Mouse (Mus musculus): ENCODE measurements around the gene Tnfrsf1a. TPM values are rescaled to one million over a fixed set of nuclear protein-coding genes. Genes with fewer than 3 reads are reported as not detected.

The Tnfrsf1a gene
- polyA plus RNA-seq (2014; fragmentation: Illumina TruSeq; extraction: RNeasy Lipid Tissue Mini Kit (QIAGEN cat#74804); ENCODE audit: low read depth, low replicate concordance), result 18.2 TPM

GRCm38 (mm10) chr6:125348721-125349574 is at the start of gene Tnfrsf1a:
TSS of gene Tnfrsf1a (plus strand) at chr6:125349362.

DNA sequence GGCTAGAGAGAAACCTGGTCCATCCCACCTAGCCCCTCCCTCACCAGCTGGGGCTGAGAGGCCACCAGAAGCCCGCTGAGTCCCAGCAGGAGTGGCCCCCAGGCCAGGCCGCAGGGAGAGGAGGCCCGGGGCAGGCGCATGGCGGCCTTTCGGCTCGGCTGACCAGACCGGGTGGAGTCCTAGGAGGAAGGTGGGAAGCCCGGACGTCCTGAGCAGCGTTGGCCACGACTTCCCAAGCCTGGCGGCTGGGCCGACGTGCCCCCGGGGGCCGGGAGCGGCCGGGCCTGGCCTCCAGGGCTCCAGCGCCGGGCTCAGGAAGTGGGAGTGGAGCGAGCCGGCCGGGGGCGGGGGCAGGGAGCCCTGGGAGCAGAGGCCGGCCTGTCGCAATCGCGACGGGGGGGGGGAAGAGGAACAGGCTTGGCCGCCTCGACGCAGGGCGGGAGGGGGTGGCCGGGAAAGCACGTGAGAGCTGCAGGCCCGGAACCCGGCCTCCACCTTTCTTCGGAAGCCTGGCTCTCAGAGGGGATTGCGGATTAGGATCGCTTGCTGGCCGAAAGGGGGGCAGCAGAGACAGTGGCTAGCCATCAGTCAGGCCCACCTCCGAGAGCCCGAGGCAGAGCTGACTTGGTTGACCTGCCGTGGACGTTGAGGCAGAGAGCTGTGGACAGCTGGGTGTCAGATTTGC is 35.5 kb upstream of the Tnfrsf1a start, which contains the start of gene Ltbr:
Ltbr (minus strand) TSS at position 340 of the 685 bp plus-strand sequence.

DNA sequence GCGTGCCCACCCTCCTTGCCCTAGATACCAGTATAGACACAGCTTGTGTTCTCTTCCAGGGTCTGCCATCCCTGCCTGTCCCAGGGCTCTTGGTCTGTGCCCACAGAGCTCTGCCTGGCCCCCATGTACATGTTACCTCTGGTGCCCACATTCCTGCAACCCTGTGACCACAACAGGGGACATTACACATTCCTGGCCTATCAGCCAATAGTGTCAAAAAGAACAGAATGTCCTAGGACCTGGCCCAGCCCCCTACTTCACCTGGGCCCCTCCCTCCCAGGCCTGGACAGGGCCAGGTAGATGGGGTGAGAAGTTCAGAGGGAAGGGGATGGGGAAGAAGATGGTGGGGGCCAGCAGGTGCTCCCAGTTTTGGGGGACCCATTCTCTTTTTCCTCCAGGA is 28.8 kb upstream of the Tnfrsf1a start, which contains the start of gene Scnn1a:
Scnn1a (plus strand) TSS at position 337 of the 400 bp plus-strand sequence.

DNA sequence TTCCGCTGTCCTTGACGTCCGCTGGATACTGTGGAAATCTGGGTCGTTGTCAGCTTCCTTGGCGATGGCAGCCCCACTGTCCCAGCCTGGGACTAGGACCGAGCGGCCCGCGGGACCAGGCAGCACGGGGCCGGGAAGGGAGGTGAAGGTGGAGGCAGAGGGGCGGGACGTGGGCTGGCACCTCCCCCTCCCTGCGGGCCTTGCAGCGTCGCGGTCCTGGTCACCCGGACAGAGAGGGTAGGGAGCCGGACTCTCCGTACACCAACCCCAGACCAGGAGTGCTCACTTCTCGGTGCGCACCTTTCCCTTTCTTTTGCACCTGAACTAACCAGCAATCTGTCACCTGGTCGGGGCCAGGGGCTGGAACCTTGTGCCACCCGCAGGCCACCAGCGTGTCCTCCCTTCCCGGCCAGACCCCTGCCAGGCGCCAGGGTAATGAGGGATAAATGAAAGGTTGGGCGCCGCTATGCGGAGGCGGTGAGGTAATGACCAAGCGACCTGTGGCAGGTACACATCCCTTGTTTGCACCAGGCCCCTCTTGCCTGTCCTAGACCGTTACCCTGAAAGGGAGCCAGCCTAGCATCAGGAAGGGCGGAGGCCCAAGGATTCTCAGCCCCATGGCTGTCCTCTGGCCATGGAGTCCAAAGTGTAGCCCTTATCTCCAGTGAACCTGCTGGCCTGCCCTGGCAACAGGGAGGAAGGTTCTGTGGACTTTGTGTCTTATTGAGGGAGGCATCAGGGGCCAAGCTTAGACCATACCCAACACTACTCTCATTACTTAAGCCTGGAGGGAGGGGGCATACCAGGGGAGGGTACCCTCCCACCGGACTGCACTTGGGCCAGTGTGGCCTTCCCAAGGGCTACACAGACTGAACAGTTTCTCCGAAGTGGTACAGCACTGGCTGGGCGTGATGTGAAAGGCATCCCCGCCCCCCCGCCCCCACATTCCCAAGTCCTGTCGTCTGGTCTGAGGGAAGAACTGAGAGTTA is 31.5 kb downstream of the Tnfrsf1a start, which contains the start of gene Plekhg6:
Plekhg6 (minus strand) TSS at position 422 of the 989 bp plus-strand sequence.

Other genes with a start within 250 kb of the Tnfrsf1a start
- gene Nop2, start 217.5 kb upstream of the Tnfrsf1a start, polyA plus RNA-seq (2014; fragmentation: Illumina TruSeq; extraction: RNeasy Lipid Tissue Mini Kit (QIAGEN cat#74804); ENCODE audit: low read depth, low replicate concordance), result 2.2 TPM
- 3.0 TPM for gene Iffo1, start 204.1 kb upstream of the Tnfrsf1a start, polyA plus RNA-seq (2014; fragmentation: Illumina TruSeq; extraction: RNeasy Lipid Tissue Mini Kit (QIAGEN cat#74804); ENCODE audit: low read depth, low replicate concordance)
- gene Gapdh, start 182.9 kb upstream of the Tnfrsf1a start, polyA plus RNA-seq (2014; fragmentation: Illumina TruSeq; extraction: RNeasy Lipid Tissue Mini Kit (QIAGEN cat#74804); ENCODE audit: low read depth, low replicate concordance), result 113 TPM
- gene Ncapd2, start 157.7 kb upstream of the Tnfrsf1a start, polyA plus RNA-seq (2014; fragmentation: Illumina TruSeq; extraction: RNeasy Lipid Tissue Mini Kit (QIAGEN cat#74804); ENCODE audit: low read depth, low replicate concordance), result 3.8 TPM
- 150 TPM for gene Mrpl51, start 157.6 kb upstream of the Tnfrsf1a start, polyA plus RNA-seq (2014; fragmentation: Illumina TruSeq; extraction: RNeasy Lipid Tissue Mini Kit (QIAGEN cat#74804); ENCODE audit: low read depth, low replicate concordance)
- 26.8 TPM for gene Vamp1, start 133.8 kb upstream of the Tnfrsf1a start, polyA plus RNA-seq (2014; fragmentation: Illumina TruSeq; extraction: RNeasy Lipid Tissue Mini Kit (QIAGEN cat#74804); ENCODE audit: low read depth, low replicate concordance)
- 2.8 TPM for gene Tapbpl, start 117.5 kb upstream of the Tnfrsf1a start, polyA plus RNA-seq (2014; fragmentation: Illumina TruSeq; extraction: RNeasy Lipid Tissue Mini Kit (QIAGEN cat#74804); ENCODE audit: low read depth, low replicate concordance)
- gene Cd27, start 112.4 kb upstream of the Tnfrsf1a start, polyA plus RNA-seq (2014; fragmentation: Illumina TruSeq; extraction: RNeasy Lipid Tissue Mini Kit (QIAGEN cat#74804); ENCODE audit: low read depth, low replicate concordance), result not detected
- not detected for gene Tuba3a, start 63.3 kb upstream of the Tnfrsf1a start, polyA plus RNA-seq (2014; fragmentation: Illumina TruSeq; extraction: RNeasy Lipid Tissue Mini Kit (QIAGEN cat#74804); ENCODE audit: low read depth, low replicate concordance)
- gene Ltbr, start 35.5 kb upstream of the Tnfrsf1a start, polyA plus RNA-seq (2014; fragmentation: Illumina TruSeq; extraction: RNeasy Lipid Tissue Mini Kit (QIAGEN cat#74804); ENCODE audit: low read depth, low replicate concordance), result 0.99 TPM
- 0.23 TPM for gene Scnn1a, start 28.7 kb upstream of the Tnfrsf1a start, polyA plus RNA-seq (2014; fragmentation: Illumina TruSeq; extraction: RNeasy Lipid Tissue Mini Kit (QIAGEN cat#74804); ENCODE audit: low read depth, low replicate concordance)
- not detected for gene Plekhg6, start 31.4 kb downstream of the Tnfrsf1a start, polyA plus RNA-seq (2014; fragmentation: Illumina TruSeq; extraction: RNeasy Lipid Tissue Mini Kit (QIAGEN cat#74804); ENCODE audit: low read depth, low replicate concordance)
- gene Cd9, start 145.4 kb downstream of the Tnfrsf1a start, polyA plus RNA-seq (2014; fragmentation: Illumina TruSeq; extraction: RNeasy Lipid Tissue Mini Kit (QIAGEN cat#74804); ENCODE audit: low read depth, low replicate concordance), result 158 TPM
- gene Vwf, start 197.4 kb downstream of the Tnfrsf1a start, polyA plus RNA-seq (2014; fragmentation: Illumina TruSeq; extraction: RNeasy Lipid Tissue Mini Kit (QIAGEN cat#74804); ENCODE audit: low read depth, low replicate concordance), result 0.35 TPM

Data from adrenal gland, adult 10 weeks (tissue).